Mouse (Mus musculus) urinary bladder, postnatal 14 days (tissue): ENCODE measurements at regions not wholly inside any gene's neighbourhood (a gene's known extent, or its start where the extent isn't known, plus 50 kb on each side); places are given as distances from the start of the nearest gene placed in this dataset.

Experiments
- DNase-seq: peaks from one replicate; pipeline ENCODE4 v3.0.0; 2021; ENCODE audit warnings: low spot score

GRCm38 (mm10) chrX:82528640-82529351, 419.9 kb upstream of the Dmd start:
- DNase-seq = no peak

- no peak for DNase-seq
Measured at GRCm38 (mm10) chrX:82571616-82572015, 377.1 kb upstream of the Dmd start.

- no peak for DNase-seq
Measured at GRCm38 (mm10) chrX:82613361-82613760, 335.3 kb upstream of the Dmd start.

GRCm38 (mm10) chrX:82650359-82650758, 298.3 kb upstream of the Dmd start:
- peak; percentile 50 for DNase-seq
